Mouse (Mus musculus): ENCODE measurements around the gene Sh3bgrl3.

DNA sequence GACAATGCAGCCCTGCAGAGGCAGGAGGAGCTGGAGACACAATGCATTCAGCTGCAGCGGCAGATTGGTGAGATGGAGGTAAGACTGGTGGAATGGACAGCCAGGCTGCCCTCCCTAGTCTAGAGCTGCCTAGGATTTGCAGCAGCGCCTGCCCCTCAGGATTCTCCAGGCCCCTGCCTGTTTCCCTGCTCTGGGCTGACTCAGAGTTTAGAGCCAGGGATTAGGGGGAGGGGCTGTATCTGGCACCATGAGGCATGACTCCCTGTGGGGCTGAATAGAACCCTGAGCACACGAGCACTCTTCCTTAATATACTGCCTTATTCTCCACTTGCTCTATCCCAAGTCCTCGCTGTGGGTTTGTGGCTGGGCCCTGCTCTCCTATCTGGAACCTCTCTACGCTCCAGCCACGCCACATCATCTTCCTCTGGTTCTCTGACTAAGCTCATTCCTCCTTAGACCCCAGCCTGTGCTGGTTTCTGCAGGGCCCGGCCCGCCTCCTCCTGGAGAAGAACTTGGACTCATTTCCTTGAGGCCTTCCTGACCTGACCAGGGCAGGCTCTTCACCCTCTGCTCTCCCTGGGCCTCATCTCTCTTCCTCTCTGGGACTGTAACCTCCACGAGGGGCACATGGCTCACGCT lies 15.1 kb downstream of the Sh3bgrl3 start:
- TF ChIP-seq CTCF (IDR thresholded peaks at IDR 0.05; ENCODE audit: borderline replicate concordance, insufficient read depth, low read depth, low read length) = no peak
- TF ChIP-seq POLR2A (IDR thresholded peaks at IDR 0.05; ENCODE audit: borderline replicate concordance, insufficient read depth, low read length) = no peak

Measured in cerebellum, adult 2 months (tissue).